Mouse (Mus musculus): ENCODE measurements around the gene Cnn2. TPM values are rescaled to one million over a fixed set of nuclear protein-coding genes. Genes with fewer than 3 reads are reported as not detected.

The Cnn2 gene
- polyA plus RNA-seq, 1 experiment = 55.5 TPM

- no peak for TF ChIP-seq POLR2A (IDR thresholded peaks at IDR 0.05; ENCODE audit: low read depth, low read length)
- TF ChIP-seq CTCF (conservative IDR thresholded peaks at IDR 0.05; ENCODE audit: insufficient read depth, insufficient read length, low read depth, low read length) = no peak
- Histone ChIP-seq H3K27ac (ENCODE audit: insufficient read depth, low read depth, low read length) (0 out of 2 replicates have a peak overlapping the region, but pooled peaks have one; percentile 4), H3K27me3 (replicated peaks; ENCODE audit: control insufficient read depth, insufficient read depth, low read length) (no peaks in the 10 kb centered on the region), H3K36me3 (ENCODE audit: control insufficient read depth, insufficient read depth, low read length) (no peaks in the 10 kb centered on the region), H3K4me3 (ENCODE audit: insufficient read depth, low read depth, low read length) (no peak overlapping the region), H3K4me1 (ENCODE audit: control insufficient read depth, insufficient read depth, low read length) (no peaks in the 10 kb centered on the region)
- peak; percentile 25 for DNase-seq
- WGBS = 42% methylated on average over 20 of the region's 20 CpGs
Measured at GRCm38 (mm10) chr10:80019471-80020131, 31.2 kb downstream of the Cnn2 start.

- Histone ChIP-seq H3K36me3 (ENCODE audit: control insufficient read depth, insufficient read depth, low read length) (no peaks in the 10 kb centered on the region), H3K4me3 (ENCODE audit: insufficient read depth, low read depth, low read length) (no peak overlapping the region), H3K4me1 (ENCODE audit: control insufficient read depth, insufficient read depth, low read length) (no peaks in the 10 kb centered on the region), H3K27me3 (replicated peaks; ENCODE audit: control insufficient read depth, insufficient read depth, low read length) (no peaks in the 10 kb centered on the region), H3K27ac (ENCODE audit: insufficient read depth, low read depth, low read length) (no peak overlapping the region)
- no peak for DNase-seq
- TF ChIP-seq POLR2A (IDR thresholded peaks at IDR 0.05; ENCODE audit: low read depth, low read length) (no peak), CTCF (conservative IDR thresholded peaks at IDR 0.05; ENCODE audit: insufficient read depth, insufficient read length, low read depth, low read length) (no peak)
- WGBS = 63% methylated on average over 11 of the region's 11 CpGs
Measured at GRCm38 (mm10) chr10:80020191-80020590, 31.8 kb downstream of the Cnn2 start.

- H3K4me1 ChIP-seq (ENCODE audit: control insufficient read depth, insufficient read depth, low read length) = no peaks in the 10 kb centered on the region
- 81% methylated on average over 18 of the region's 18 CpGs for WGBS
- no peak overlapping the region for H3K4me3 ChIP-seq (ENCODE audit: insufficient read depth, low read depth, low read length)
- no peaks in the 10 kb centered on the region for H3K27me3 ChIP-seq (replicated peaks; ENCODE audit: control insufficient read depth, insufficient read depth, low read length)
- no peak overlapping the region for H3K27ac ChIP-seq (ENCODE audit: insufficient read depth, low read depth, low read length)
- DNase-seq = no peak
- TF ChIP-seq POLR2A (IDR thresholded peaks at IDR 0.05; ENCODE audit: low read depth, low read length) = no peak
- TF ChIP-seq CTCF (conservative IDR thresholded peaks at IDR 0.05; ENCODE audit: insufficient read depth, insufficient read length, low read depth, low read length) = 0 out of 2 replicates have a peak, but pooled peaks have one; percentile 9
- H3K36me3 ChIP-seq (ENCODE audit: control insufficient read depth, insufficient read depth, low read length) = no peaks in the 10 kb centered on the region
Measured at GRCm38 (mm10) chr10:80020603-80021319, 32.4 kb downstream of the Cnn2 start.

DNA sequence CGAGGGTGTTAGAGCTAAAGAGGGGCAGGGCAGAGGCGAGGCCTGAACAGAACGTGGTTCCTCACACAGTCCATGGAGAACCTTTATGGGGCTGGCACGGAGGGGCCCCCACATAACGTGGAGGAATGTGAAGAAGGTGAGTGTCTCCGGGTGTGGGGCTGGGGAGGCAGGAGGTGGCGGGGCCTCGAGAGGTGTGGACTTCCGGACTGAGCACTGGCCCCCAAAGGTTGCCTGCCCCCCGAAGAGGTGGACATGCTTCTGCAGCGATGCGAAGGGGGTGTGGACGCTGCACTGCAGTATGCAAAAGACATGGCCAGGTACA, 32.9 kb downstream of the Cnn2 start:
- no peak overlapping the region for H3K27ac ChIP-seq (ENCODE audit: insufficient read depth, low read depth, low read length)
- no peaks in the 10 kb centered on the region for H3K27me3 ChIP-seq (replicated peaks; ENCODE audit: control insufficient read depth, insufficient read depth, low read length)
- H3K36me3 ChIP-seq (ENCODE audit: control insufficient read depth, insufficient read depth, low read length) = no peaks in the 10 kb centered on the region
- WGBS = 91% methylated on average over 13 of the region's 13 CpGs
- no peak overlapping the region for H3K4me3 ChIP-seq (ENCODE audit: insufficient read depth, low read depth, low read length)
- H3K4me1 ChIP-seq (ENCODE audit: control insufficient read depth, insufficient read depth, low read length) = no peaks in the 10 kb centered on the region
- no peak for DNase-seq
- no peak for TF ChIP-seq POLR2A (IDR thresholded peaks at IDR 0.05; ENCODE audit: low read depth, low read length)

DNA sequence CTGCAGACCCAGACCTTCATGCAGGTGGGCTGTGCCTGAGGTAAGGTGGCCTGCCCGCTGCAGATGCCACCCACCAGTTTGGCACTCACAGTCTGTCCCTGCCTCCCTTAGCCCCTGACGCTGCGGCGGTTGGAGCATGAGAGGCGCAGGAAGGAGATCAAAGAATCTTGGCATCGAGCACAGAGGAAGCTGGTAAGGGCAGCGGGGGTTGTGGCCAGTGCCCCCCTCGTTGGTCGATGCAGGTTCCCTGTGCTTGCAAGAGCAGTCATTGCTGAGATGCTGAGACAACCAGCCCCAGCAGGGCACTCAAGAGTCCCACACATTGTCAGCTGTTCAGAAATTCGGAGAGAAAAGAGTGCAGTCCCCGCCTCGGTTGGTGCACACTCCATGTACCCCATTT, 33.8 kb downstream of the Cnn2 start:
- Histone ChIP-seq H3K27ac (ENCODE audit: insufficient read depth, low read depth, low read length) (no peak overlapping the region), H3K27me3 (replicated peaks; ENCODE audit: control insufficient read depth, insufficient read depth, low read length) (no peaks in the 10 kb centered on the region), H3K4me1 (ENCODE audit: control insufficient read depth, insufficient read depth, low read length) (no peaks in the 10 kb centered on the region), H3K4me3 (ENCODE audit: insufficient read depth, low read depth, low read length) (no peak overlapping the region), H3K36me3 (ENCODE audit: control insufficient read depth, insufficient read depth, low read length) (no peaks in the 10 kb centered on the region)
- TF ChIP-seq CTCF (conservative IDR thresholded peaks at IDR 0.05; ENCODE audit: insufficient read depth, insufficient read length, low read depth, low read length) (no peak), POLR2A (IDR thresholded peaks at IDR 0.05; ENCODE audit: low read depth, low read length) (no peak)
- 67% methylated on average over 12 of the region's 12 CpGs for WGBS
- no peak for DNase-seq

DNA sequence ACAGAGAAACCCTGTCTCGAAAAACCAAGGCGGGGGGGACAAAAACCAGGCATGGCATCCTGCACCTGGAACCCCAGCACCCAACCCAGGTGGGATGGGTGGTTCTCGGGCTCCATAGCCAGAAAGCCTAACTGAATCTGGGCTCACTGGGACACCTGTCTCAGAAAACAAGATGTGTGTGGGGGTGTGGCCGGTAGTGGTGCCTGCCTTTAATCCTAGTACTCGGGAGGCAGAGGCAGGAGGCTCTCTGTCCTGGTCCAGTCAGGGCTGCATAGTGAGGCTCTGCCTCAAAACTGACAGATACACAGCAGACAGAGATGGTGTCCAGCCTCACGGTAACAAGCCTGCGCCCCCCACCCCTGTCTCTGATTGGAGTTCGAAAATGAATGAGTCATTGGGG, 34.4 kb downstream of the Cnn2 start:
- DNase-seq = no peak
- no peak for TF ChIP-seq POLR2A (IDR thresholded peaks at IDR 0.05; ENCODE audit: low read depth, low read length)
- TF ChIP-seq CTCF (conservative IDR thresholded peaks at IDR 0.05; ENCODE audit: insufficient read depth, insufficient read length, low read depth, low read length) = no peak
- H3K36me3 ChIP-seq (ENCODE audit: control insufficient read depth, insufficient read depth, low read length) = no peaks in the 10 kb centered on the region
- no peaks in the 10 kb centered on the region for H3K27me3 ChIP-seq (replicated peaks; ENCODE audit: control insufficient read depth, insufficient read depth, low read length)
- H3K4me1 ChIP-seq (ENCODE audit: control insufficient read depth, insufficient read depth, low read length) = no peaks in the 10 kb centered on the region
- 97% methylated on average over 8 of the region's 8 CpGs for WGBS
- H3K27ac ChIP-seq (ENCODE audit: insufficient read depth, low read depth, low read length) = no peak overlapping the region
- no peak overlapping the region for H3K4me3 ChIP-seq (ENCODE audit: insufficient read depth, low read depth, low read length)

DNA sequence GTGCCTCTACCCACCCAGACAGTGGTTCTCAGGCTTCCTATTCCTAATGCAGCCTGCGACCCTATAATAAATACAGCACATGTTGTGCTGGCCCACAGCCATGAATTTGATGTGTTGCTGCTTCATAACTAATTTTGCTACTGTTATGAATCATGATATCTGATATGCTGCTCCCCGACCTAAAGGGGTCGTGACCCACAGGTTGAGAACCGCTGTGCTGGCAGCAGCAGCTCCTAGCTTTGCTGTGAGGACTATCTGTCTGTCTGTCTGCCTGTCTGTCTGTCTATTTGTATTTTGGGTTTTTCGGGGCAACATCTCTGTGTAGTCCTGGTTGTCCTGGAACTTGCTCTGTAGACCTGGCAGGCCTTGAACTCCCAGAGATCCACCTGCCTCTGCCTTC, 35.4 kb downstream of the Cnn2 start:
- DNase-seq = no peak
- Histone ChIP-seq H3K27me3 (replicated peaks; ENCODE audit: control insufficient read depth, insufficient read depth, low read length) (no peaks in the 10 kb centered on the region), H3K36me3 (ENCODE audit: control insufficient read depth, insufficient read depth, low read length) (no peaks in the 10 kb centered on the region), H3K27ac (ENCODE audit: insufficient read depth, low read depth, low read length) (no peak overlapping the region), H3K4me1 (ENCODE audit: control insufficient read depth, insufficient read depth, low read length) (no peaks in the 10 kb centered on the region), H3K4me3 (ENCODE audit: insufficient read depth, low read depth, low read length) (no peak overlapping the region)
- no peak for TF ChIP-seq CTCF (conservative IDR thresholded peaks at IDR 0.05; ENCODE audit: insufficient read depth, insufficient read length, low read depth, low read length)
- TF ChIP-seq POLR2A (IDR thresholded peaks at IDR 0.05; ENCODE audit: low read depth, low read length) = no peak
- WGBS = 62% methylated on average over 5 of the region's 5 CpGs

Data from kidney, adult 2 months (tissue).